Mouse (Mus musculus): ENCODE results near the gene Lif.

GRCm38 (mm10) chr11:4306086-4306485 lies 48.7 kb downstream of the Lif start:
- no peak for TF ChIP-seq POLR2A (IDR thresholded peaks at IDR 0.05; ENCODE audit: extremely low read depth, insufficient read depth, low read length)
- no peak for TF ChIP-seq CTCF (IDR thresholded peaks at IDR 0.05; ENCODE audit: extremely low read depth, insufficient read depth, low read length)

Data from cortical plate, adult 2 months (tissue).